Mouse (Mus musculus) neural tube, embryonic 14.5 days (tissue): ENCODE measurements around the gene Tedc1. TPM values are rescaled to one million over a fixed set of nuclear protein-coding genes. Genes with fewer than 3 reads are reported as not detected.
A peak's percentile ranks its signal among the peaks of the same experiment; 100 is the strongest.

ENCODE experiments used
- ATAC-seq: fragments of 200-750 bp; cut with Nextera tagmentation; 2 replicates; pipeline ENCODE4 v1.8.0; 2017; ENCODE audit warnings: low read depth, mild to moderate bottlenecking, moderate TSS enrichment, moderate library complexity
- H3K27ac ChIP-seq: fragments of 300-500 bp; sonication (generic); 2 replicates; pipeline ENCODE4 v1.5.1; 2014; ENCODE audit warnings: low read depth, mild to moderate bottlenecking, control low read depth, low read length, moderate library complexity, mixed read lengths
- H3K27me3 ChIP-seq: fragments of 300-500 bp; sonication (generic); 2 replicates; pipeline ENCODE4 v1.6.1; 2014; ENCODE audit warnings: low read length; ENCODE audit not compliant: control insufficient read depth, insufficient read depth
- H3K36me3 ChIP-seq: fragments of 300-500 bp; sonication (generic); 2 replicates; pipeline ENCODE4 v1.6.1; 2014; ENCODE audit warnings: low read length, mixed read lengths; ENCODE audit not compliant: control insufficient read depth, insufficient read depth
- H3K4me1 ChIP-seq: fragments of 300-500 bp; sonication (generic); 2 replicates; pipeline ENCODE4 v1.6.1; 2014; ENCODE audit warnings: low read length; ENCODE audit not compliant: control insufficient read depth, insufficient read depth
- H3K4me2 ChIP-seq: fragments of 300-500 bp; sonication (generic); 2 replicates; pipeline ENCODE4 v1.6.1; 2014; ENCODE audit warnings: mild to moderate bottlenecking, low read depth, low read length, control low read depth
- H3K4me3 ChIP-seq: fragments of 300-500 bp; sonication (generic); 2 replicates; pipeline ENCODE4 v1.5.1; 2014; ENCODE audit warnings: low read depth, low read length, control low read depth, mixed read lengths
- H3K9ac ChIP-seq: fragments of 300-500 bp; sonication (generic); replicated peaks from 2 replicates; pipeline ENCODE4 v1.6.1; 2014; ENCODE audit warnings: low read depth, mild to moderate bottlenecking, control low read depth, low read length, mixed read lengths
- H3K9me3 ChIP-seq: fragments of 300-500 bp; sonication (generic); 2 replicates; pipeline ENCODE4 v1.6.1; 2016; ENCODE audit warnings: low read length; ENCODE audit not compliant: control insufficient read depth
- WGBS: fragments of 180-500 bp; shearing (Covaris S2); extraction: QIAGEN DNeasy Blood & Tissue Kit; methylation state at CpG from one replicate; pipeline ENCODE4 v1.1.7; 2014; 5-methylcytosine and 5-hydroxymethylcytosine counted together
- polyA plus RNA-seq: library from polyadenylated mRNA; unstranded; fragments of >200 nt; fragmentation: Nextera tagmentation; extraction: Ambion mirVana; gene quantifications from 2 replicates; pipeline ENCODE4 v1.2.1, GENCODE M21; 2014

Tedc1 gene
- polyA plus RNA-seq, 1 experiment from 2014 or later: 17.5 TPM

GRCm38 (mm10) chr12:113138291-113138690, 17.9 kb upstream of the Tedc1 start:
- H3K36me3 ChIP-seq: peaks cover 36% of the 10 kb centered on the region
- H3K9me3 ChIP-seq: no peaks in the 10 kb centered on the region
- no peak for ATAC-seq
- no peak overlapping the region for H3K4me3 ChIP-seq
- H3K27me3 ChIP-seq: no peaks in the 10 kb centered on the region
- H3K4me2 ChIP-seq: no peak overlapping the region
- H3K9ac ChIP-seq: no peak overlapping the region
- no peak overlapping the region for H3K27ac ChIP-seq
- H3K4me1 ChIP-seq: peaks cover 31% of the 10 kb centered on the region
- WGBS: 78% methylated on average over 6 of the region's 6 CpGs

- Histone ChIP-seq H3K36me3 (peaks cover 27% of the 10 kb centered on the region), H3K4me3 (peak overlapping the region; percentile 65), H3K27ac (peak overlapping the region; percentile 71), H3K27me3 (no peaks in the 10 kb centered on the region), H3K4me1 (peaks cover 31% of the 10 kb centered on the region), H3K4me2 (peak overlapping the region; percentile 68), H3K9ac (peak overlapping the region; percentile 68), H3K9me3 (no peaks in the 10 kb centered on the region)
- ATAC-seq: peak; percentile 3
- 32% methylated on average over 11 of the region's 11 CpGs for WGBS
Measured at GRCm38 (mm10) chr12:113138901-113139864, 17.0 kb upstream of the Tedc1 start.

GRCm38 (mm10) chr12:113139908-113140615, 16.2 kb upstream of the Tedc1 start, which contains the start of gene Crip2:
Gene Crip2, plus strand, starts transcription at chr12:113140236.
- Histone ChIP-seq H3K27me3 (no peaks in the 10 kb centered on the region), H3K4me3 (peak within 1 kb of the TSS; percentile 65), H3K9ac (peak within 1 kb of the TSS; percentile 68), H3K27ac (peak within 1 kb of the TSS; percentile 71), H3K36me3 (peaks cover 22% of the 10 kb centered on the region), H3K4me2 (peak within 1 kb of the TSS; percentile 68), H3K9me3 (no peaks in the 10 kb centered on the region), H3K4me1 (peaks cover 31% of the 10 kb centered on the region)
- 0% methylated on average over 54 of the region's 68 CpGs for WGBS
- peak; percentile 86 for ATAC-seq

GRCm38 (mm10) chr12:113140616-113141411, 15.4 kb upstream of the Tedc1 start:
- peak overlapping the region; percentile 65 for H3K4me3 ChIP-seq
- peak overlapping the region; percentile 64 for H3K27ac ChIP-seq
- H3K27me3 ChIP-seq: no peaks in the 10 kb centered on the region
- H3K9ac ChIP-seq: peak overlapping the region; percentile 68
- peaks cover 15% of the 10 kb centered on the region for H3K36me3 ChIP-seq
- ATAC-seq: no peak; the same call in 1 of the 2 replicates
- H3K4me1 ChIP-seq: peaks cover 31% of the 10 kb centered on the region
- peak overlapping the region; percentile 68 for H3K4me2 ChIP-seq
- no peaks in the 10 kb centered on the region for H3K9me3 ChIP-seq
- WGBS: 1% methylated on average over 49 of the region's 49 CpGs

GRCm38 (mm10) chr12:113141531-113141973, 14.7 kb upstream of the Tedc1 start:
- WGBS: 24% methylated on average over 8 of the region's 8 CpGs
- H3K9me3 ChIP-seq: no peaks in the 10 kb centered on the region
- H3K27me3 ChIP-seq: no peaks in the 10 kb centered on the region
- peak overlapping the region; percentile 68 for H3K4me2 ChIP-seq
- peak overlapping the region; percentile 64 for H3K27ac ChIP-seq
- peak overlapping the region; percentile 68; the same call in 1 of the 2 replicates for H3K9ac ChIP-seq
- H3K4me1 ChIP-seq: peaks cover 33% of the 10 kb centered on the region
- no peak for ATAC-seq
- H3K36me3 ChIP-seq: peaks cover 10% of the 10 kb centered on the region
- peak overlapping the region; percentile 65 for H3K4me3 ChIP-seq

GRCm38 (mm10) chr12:113142021-113142975, 13.9 kb upstream of the Tedc1 start:
- Histone ChIP-seq H3K9ac (peak overlapping the region; percentile 68), H3K4me1 (peaks cover 35% of the 10 kb centered on the region), H3K27ac (peak overlapping the region; percentile 64), H3K4me3 (peak overlapping the region; percentile 65), H3K36me3 (peaks cover 4% of the 10 kb centered on the region; the same call in 1 of the 2 replicates), H3K27me3 (no peaks in the 10 kb centered on the region), H3K4me2 (peak overlapping the region; percentile 68), H3K9me3 (no peaks in the 10 kb centered on the region)
- WGBS: 19% methylated on average over 15 of the region's 15 CpGs
- no peak for ATAC-seq

GRCm38 (mm10) chr12:113143164-113143563, 13.1 kb upstream of the Tedc1 start:
- Histone ChIP-seq H3K9me3 (no peaks in the 10 kb centered on the region), H3K9ac (no peak overlapping the region), H3K4me1 (peaks cover 35% of the 10 kb centered on the region), H3K36me3 (no peaks in the 10 kb centered on the region), H3K4me2 (peak overlapping the region; percentile 68), H3K27me3 (no peaks in the 10 kb centered on the region), H3K27ac (no peak overlapping the region), H3K4me3 (peak overlapping the region; percentile 65; the same call in 1 of the 2 replicates)
- WGBS: 64% methylated on average over 7 of the region's 7 CpGs
- no peak for ATAC-seq
